Mouse (Mus musculus): Measurements from ENCODE around the gene Frat2. TPM values are rescaled to one million over a fixed set of nuclear protein-coding genes. Genes with fewer than 3 reads are reported as not detected.
"Not testable (repeated sequence)": the region's sequence is repeated elsewhere in the genome, so short reads cannot be mapped to it uniquely, and the experiment has no call there.

Gene Frat2
- total RNA-seq (2015; ENCODE audit: low replicate concordance), result 2.3 and 4.8 TPM in 2 replicates
- 3.6 and 11.0 TPM in 2 replicates for total RNA-seq (2017; ENCODE audit: low replicate concordance)

- ATAC-seq (replicated peaks; ENCODE audit: low FRiP score, poor library complexity, severe bottlenecking), result peak; percentile 96
Measured at GRCm38 (mm10) chr19:41847992-41848851, at the start of gene Frat2. Gene Frat2 (minus strand): TSS chr19:41848132.

GRCm38 (mm10) chr19:41896319-41896711 is 48.4 kb upstream of the Frat2 start:
- no peak for ATAC-seq (replicated peaks; ENCODE audit: low FRiP score, poor library complexity, severe bottlenecking)

- peak; percentile 95 for ATAC-seq (replicated peaks; ENCODE audit: low FRiP score, poor library complexity, severe bottlenecking)
Measured at GRCm38 (mm10) chr19:41895460-41896318, 47.8 kb upstream of the Frat2 start, which contains the start of gene Rrp12. Gene Rrp12 (minus strand): TSS chr19:41896173.

- ATAC-seq (replicated peaks; ENCODE audit: low FRiP score, poor library complexity, severe bottlenecking), result no peak
Measured at GRCm38 (mm10) chr19:41894959-41895358, 47.0 kb upstream of the Frat2 start.

- ATAC-seq (replicated peaks; ENCODE audit: low FRiP score, poor library complexity, severe bottlenecking), result no peak
Measured at GRCm38 (mm10) chr19:41888191-41888590, 40.3 kb upstream of the Frat2 start.

- no peak for ATAC-seq (replicated peaks; ENCODE audit: low FRiP score, poor library complexity, severe bottlenecking)
Measured at GRCm38 (mm10) chr19:41883882-41884281, 36.0 kb upstream of the Frat2 start.

GRCm38 (mm10) chr19:41881842-41882241 is 33.9 kb upstream of the Frat2 start:
- no peak for ATAC-seq (replicated peaks; ENCODE audit: low FRiP score, poor library complexity, severe bottlenecking)

GRCm38 (mm10) chr19:41874356-41874755 is 26.4 kb upstream of the Frat2 start:
- no peak for ATAC-seq (replicated peaks; ENCODE audit: low FRiP score, poor library complexity, severe bottlenecking)

- ATAC-seq (replicated peaks; ENCODE audit: low FRiP score, poor library complexity, severe bottlenecking), result no peak
Measured at GRCm38 (mm10) chr19:41872285-41872684, 24.4 kb upstream of the Frat2 start.

- not testable (repeated sequence) for ATAC-seq (replicated peaks; ENCODE audit: low FRiP score, poor library complexity, severe bottlenecking)
Measured at GRCm38 (mm10) chr19:41869946-41870345, 22.0 kb upstream of the Frat2 start.

- ATAC-seq (replicated peaks; ENCODE audit: low FRiP score, poor library complexity, severe bottlenecking), result no peak
Measured at GRCm38 (mm10) chr19:41869296-41869695, 21.4 kb upstream of the Frat2 start.

- ATAC-seq (replicated peaks; ENCODE audit: low FRiP score, poor library complexity, severe bottlenecking), result no peak
Measured at GRCm38 (mm10) chr19:41866707-41867106, 18.8 kb upstream of the Frat2 start.

- no peak for ATAC-seq (replicated peaks; ENCODE audit: low FRiP score, poor library complexity, severe bottlenecking)
Measured at GRCm38 (mm10) chr19:41857816-41858310, 9.9 kb upstream of the Frat2 start.

- no peak for ATAC-seq (replicated peaks; ENCODE audit: low FRiP score, poor library complexity, severe bottlenecking)
Measured at GRCm38 (mm10) chr19:41857086-41857762, 9.3 kb upstream of the Frat2 start.

GRCm38 (mm10) chr19:41852423-41852822 is 4.5 kb upstream of the Frat2 start:
- ATAC-seq (replicated peaks; ENCODE audit: low FRiP score, poor library complexity, severe bottlenecking), result no peak

GRCm38 (mm10) chr19:41850719-41851543 is 3.0 kb upstream of the Frat2 start:
- ATAC-seq (replicated peaks; ENCODE audit: low FRiP score, poor library complexity, severe bottlenecking), result no peak

- ATAC-seq (replicated peaks; ENCODE audit: low FRiP score, poor library complexity, severe bottlenecking), result no peak
Measured at GRCm38 (mm10) chr19:41850021-41850718, 2.2 kb upstream of the Frat2 start.

GRCm38 (mm10) chr19:41847614-41847991 is 329 bp downstream of the Frat2 start:
- peak; percentile 10; the same call in 1 of the 2 replicates for ATAC-seq (replicated peaks; ENCODE audit: low FRiP score, poor library complexity, severe bottlenecking)
